Mouse (Mus musculus): ENCODE measurements around the gene Mettl16. TPM values are rescaled to one million over a fixed set of nuclear protein-coding genes. Genes with fewer than 3 reads are reported as not detected.
A peak's percentile ranks its signal among the peaks of the same experiment; 100 is the strongest.

Mettl16 gene
- polyA plus RNA-seq (2012; ENCODE audit: insufficient read depth, insufficient read length, missing spikeins) = 8.9 and 9.2 TPM in 2 replicates

- H3K27ac ChIP-seq (ENCODE audit: insufficient read depth, low read depth, low read length) = peak within 1 kb of the TSS; percentile 58
- peaks cover 16% of the 10 kb centered on the region for H3K4me1 ChIP-seq (ENCODE audit: control insufficient read depth, insufficient read depth, low read length)
- peak within 1 kb of the TSS; percentile 83 for H3K4me3 ChIP-seq (ENCODE audit: insufficient read depth, low read length)
- TF ChIP-seq CTCF (IDR thresholded peaks at IDR 0.05; ENCODE audit: low read depth, low read length) = no peak
- TF ChIP-seq POLR2A (IDR thresholded peaks at IDR 0.05; ENCODE audit: borderline replicate concordance, low read depth, low read length) = no peak
Measured at GRCm38 (mm10) chr11:74770595-74771207, at the start of gene Mettl16. Gene Mettl16, plus strand, starts transcription at chr11:74770830.

- peaks cover 7% of the 10 kb centered on the region for H3K4me1 ChIP-seq (ENCODE audit: control insufficient read depth, insufficient read depth, low read length)
- no peak overlapping the region for H3K4me3 ChIP-seq (ENCODE audit: insufficient read depth, low read length)
- TF ChIP-seq POLR2A (IDR thresholded peaks at IDR 0.05; ENCODE audit: borderline replicate concordance, low read depth, low read length) (no peak), CTCF (IDR thresholded peaks at IDR 0.05; ENCODE audit: low read depth, low read length) (no peak)
- no peak overlapping the region for H3K27ac ChIP-seq (ENCODE audit: insufficient read depth, low read depth, low read length)
Measured at GRCm38 (mm10) chr11:74721141-74721540, 49.5 kb upstream of the Mettl16 start.

DNA sequence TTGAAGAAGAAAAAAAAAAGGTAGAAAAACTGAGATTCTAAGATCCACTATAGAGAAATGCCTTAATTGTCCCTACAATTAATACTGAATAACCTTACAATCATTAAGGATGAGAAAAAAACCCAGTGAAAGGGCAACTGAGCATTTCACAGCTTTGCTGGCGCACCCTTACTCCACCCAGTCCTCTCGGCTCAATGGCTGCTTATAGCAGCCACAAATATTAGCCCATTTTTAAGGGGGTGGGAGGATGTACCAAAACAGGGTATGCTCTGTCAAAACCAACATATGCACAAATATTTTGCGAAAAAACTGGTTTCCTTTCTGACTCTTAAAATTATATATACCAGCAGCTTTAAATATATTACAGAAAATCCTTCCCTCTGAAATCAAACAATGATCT is 48.7 kb upstream of the Mettl16 start:
- H3K4me1 ChIP-seq (ENCODE audit: control insufficient read depth, insufficient read depth, low read length) = peaks cover 7% of the 10 kb centered on the region
- peak overlapping the region; percentile 32 for H3K4me3 ChIP-seq (ENCODE audit: insufficient read depth, low read length)
- H3K27ac ChIP-seq (ENCODE audit: insufficient read depth, low read depth, low read length) = no peak overlapping the region
- TF ChIP-seq CTCF (IDR thresholded peaks at IDR 0.05; ENCODE audit: low read depth, low read length) (no peak), POLR2A (IDR thresholded peaks at IDR 0.05; ENCODE audit: borderline replicate concordance, low read depth, low read length) (no peak)

- H3K4me3 ChIP-seq (ENCODE audit: insufficient read depth, low read length) = peak overlapping the region; percentile 76
- no peak for TF ChIP-seq POLR2A (IDR thresholded peaks at IDR 0.05; ENCODE audit: borderline replicate concordance, low read depth, low read length)
- no peak for TF ChIP-seq CTCF (IDR thresholded peaks at IDR 0.05; ENCODE audit: low read depth, low read length)
- peaks cover 7% of the 10 kb centered on the region for H3K4me1 ChIP-seq (ENCODE audit: control insufficient read depth, insufficient read depth, low read length)
- H3K27ac ChIP-seq (ENCODE audit: insufficient read depth, low read depth, low read length) = peak overlapping the region; percentile 83
Measured at GRCm38 (mm10) chr11:74723357-74724234, 47.0 kb upstream of the Mettl16 start.

- Histone ChIP-seq H3K4me3 (ENCODE audit: insufficient read depth, low read length) (peak within 1 kb of the TSS; percentile 76), H3K27ac (ENCODE audit: insufficient read depth, low read depth, low read length) (peak within 1 kb of the TSS; percentile 83), H3K4me1 (ENCODE audit: control insufficient read depth, insufficient read depth, low read length) (peaks cover 7% of the 10 kb centered on the region)
- TF ChIP-seq CTCF (IDR thresholded peaks at IDR 0.05; ENCODE audit: low read depth, low read length) = no peak
- peak; percentile 91; the same call in 1 of the 2 replicates for TF ChIP-seq POLR2A (IDR thresholded peaks at IDR 0.05; ENCODE audit: borderline replicate concordance, low read depth, low read length)
Measured at GRCm38 (mm10) chr11:74724235-74724791, 46.3 kb upstream of the Mettl16 start, which contains the start of gene Pafah1b1. Gene Pafah1b1, minus strand, starts transcription at chr11:74724670.

DNA sequence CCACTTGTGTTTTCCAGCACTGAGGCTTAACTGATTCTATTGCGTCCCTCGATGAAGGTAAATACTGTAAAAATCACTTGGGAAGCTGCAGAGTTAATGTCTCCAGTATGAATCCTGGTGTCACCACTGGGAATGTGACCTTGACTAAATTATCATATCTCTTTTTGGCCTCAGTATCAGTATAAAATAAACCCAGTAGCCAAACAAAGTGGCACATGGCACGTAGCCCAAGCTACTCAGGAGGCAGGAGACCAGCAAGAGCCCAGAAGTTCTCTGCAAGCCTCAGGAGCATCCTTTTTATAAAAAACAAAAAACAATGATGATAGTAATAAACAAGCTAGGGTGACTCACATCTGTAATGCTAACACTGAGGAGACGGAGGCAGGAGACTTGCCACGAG is 45.4 kb upstream of the Mettl16 start:
- TF ChIP-seq POLR2A (IDR thresholded peaks at IDR 0.05; ENCODE audit: borderline replicate concordance, low read depth, low read length) (no peak), CTCF (IDR thresholded peaks at IDR 0.05; ENCODE audit: low read depth, low read length) (no peak)
- H3K4me1 ChIP-seq (ENCODE audit: control insufficient read depth, insufficient read depth, low read length) = peaks cover 7% of the 10 kb centered on the region
- no peak overlapping the region for H3K4me3 ChIP-seq (ENCODE audit: insufficient read depth, low read length)
- no peak overlapping the region for H3K27ac ChIP-seq (ENCODE audit: insufficient read depth, low read depth, low read length)

GRCm38 (mm10) chr11:74734917-74735316 is 35.7 kb upstream of the Mettl16 start:
- no peaks in the 10 kb centered on the region for H3K4me1 ChIP-seq (ENCODE audit: control insufficient read depth, insufficient read depth, low read length)
- no peak for TF ChIP-seq CTCF (IDR thresholded peaks at IDR 0.05; ENCODE audit: low read depth, low read length)
- TF ChIP-seq POLR2A (IDR thresholded peaks at IDR 0.05; ENCODE audit: borderline replicate concordance, low read depth, low read length) = no peak
- H3K4me3 ChIP-seq (ENCODE audit: insufficient read depth, low read length) = no peak overlapping the region
- H3K27ac ChIP-seq (ENCODE audit: insufficient read depth, low read depth, low read length) = no peak overlapping the region

DNA sequence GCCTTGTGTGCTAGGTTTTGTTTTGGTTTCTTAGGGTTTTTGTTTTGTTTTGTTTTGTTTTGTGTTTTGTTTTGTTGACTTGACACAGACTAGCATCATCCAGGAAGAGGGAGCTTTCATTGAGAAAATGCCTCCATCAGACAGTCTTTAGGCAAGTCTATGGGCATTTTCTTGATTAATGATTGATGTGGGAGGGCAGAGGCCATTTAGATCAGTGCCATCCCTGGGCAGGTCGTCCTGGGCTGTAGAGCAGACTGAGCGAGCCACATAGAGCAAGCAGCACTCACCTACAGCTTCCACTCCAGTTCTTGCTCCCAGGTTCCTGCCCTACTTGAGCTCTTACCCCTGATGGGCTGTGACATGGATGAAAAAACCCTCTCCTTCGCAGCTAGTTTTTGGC is 32.8 kb upstream of the Mettl16 start:
- H3K4me1 ChIP-seq (ENCODE audit: control insufficient read depth, insufficient read depth, low read length) = no peaks in the 10 kb centered on the region
- H3K4me3 ChIP-seq (ENCODE audit: insufficient read depth, low read length) = no peak overlapping the region
- TF ChIP-seq POLR2A (IDR thresholded peaks at IDR 0.05; ENCODE audit: borderline replicate concordance, low read depth, low read length) = no peak
- no peak for TF ChIP-seq CTCF (IDR thresholded peaks at IDR 0.05; ENCODE audit: low read depth, low read length)
- no peak overlapping the region for H3K27ac ChIP-seq (ENCODE audit: insufficient read depth, low read depth, low read length)

- TF ChIP-seq POLR2A (IDR thresholded peaks at IDR 0.05; ENCODE audit: borderline replicate concordance, low read depth, low read length) (no peak), CTCF (IDR thresholded peaks at IDR 0.05; ENCODE audit: low read depth, low read length) (no peak)
- no peaks in the 10 kb centered on the region for H3K4me1 ChIP-seq (ENCODE audit: control insufficient read depth, insufficient read depth, low read length)
- H3K4me3 ChIP-seq (ENCODE audit: insufficient read depth, low read length) = no peak overlapping the region
- H3K27ac ChIP-seq (ENCODE audit: insufficient read depth, low read depth, low read length) = no peak overlapping the region
Measured at GRCm38 (mm10) chr11:74748022-74748421, 22.6 kb upstream of the Mettl16 start.
